11 mouse cellular contexts compared by ENCODE assay signal in genomic region chrX:74067891-74068290, GRCm38 (mm10). TPM values are rescaled to one million over a fixed set of nuclear protein-coding genes. Genes with fewer than 3 reads are reported as not detected.
DNase-seq lines count a peak whose midpoint lies in the region; TF ChIP-seq lines count a peak whose summit lies in the region.
"Had no signal": no experiment of that assay in that cellular context is flagged by ENCODE, and none has a peak within 500 bp of the region (broad histone marks: within the 10 kb centered on the region; RNA-seq: fewer than 3 reads in every experiment).

No protein-coding gene starts in this region.

- DNase-seq in lung, adult 18-20 months, result peak; percentile 12 to 13
- DNase-seq in lung, adult 2 months, result no peak
- DNase-seq in cerebellum, adult 18-20 months, result peak; percentile 60 to 61
- peak; percentile 91 for DNase-seq in gastrocnemius, adult 2 months
- peak; percentile 31 for DNase-seq in left cerebral cortex, postnatal 4 days
- no peak for DNase-seq in retina, postnatal 1 day
- DNase-seq in spleen, postnatal 4 days (ENCODE audit: low spot score in 2 of 2), result no peak

- 58% methylated on average over 9 of the region's 9 CpGs for WGBS in lung, adult 2 months

- intact Hi-C loops in gastrocnemius, adult 2 months (cut with DNase I), result loop anchor here (2.0 kb wide), 1 partner anchor 15 kb away; no protein-coding TSS in a partner anchor
- intact Hi-C loops in left cerebral cortex, postnatal 4 days (cut with DNase I), result no loop called here

- no peak for TF ChIP-seq POLR2A in lung, adult 2 months (IDR thresholded peaks at IDR 0.05; ENCODE audit: borderline replicate concordance, extremely low read depth, low read depth, low read length)

- TF ChIP-seq CTCF in lung, adult 2 months (IDR thresholded peaks at IDR 0.05; ENCODE audit: insufficient read depth, low read length), result no peak
- no peak for TF ChIP-seq CTCF in gastrocnemius, adult 2 months (IDR thresholded peaks at IDR 0.05)

- H3K4me1 ChIP-seq in lung, adult 2 months (ENCODE audit: control insufficient read depth, insufficient read depth, low read length), result no peaks in the 10 kb centered on the region

- no peak overlapping the region for H3K4me3 ChIP-seq in lung, adult 2 months (replicated peaks; ENCODE audit: extremely low read depth, low read depth, low read length)
- H3K4me3 ChIP-seq in gastrocnemius, adult 2 months, result no peak overlapping the region

- H3K27ac ChIP-seq in gastrocnemius, adult 2 months, result peak overlapping the region; percentile 82

RNA-seq across cellular contexts. Expression of gene Irak1, which starts 44.2 kb away (rescaled TPM):
- 152 and 177 TPM in 2 replicates for polyA plus RNA-seq in lung, adult 2 months (2012; rRNA removed)
- total RNA-seq in gastrocnemius, adult 2 months (2021), result 10 to 100 TPM; 35.1 to 40.5 TPM
- 10 to 100 TPM; 45.2 to 50.7 TPM for total RNA-seq in left cerebral cortex, postnatal 4 days (2021)

RNA-seq across cellular contexts. Expression of gene Opn1mw, which starts 59.4 kb away (rescaled TPM):
- polyA plus RNA-seq in lung, adult 2 months (2012; rRNA removed), result not detected in 2 replicates
- total RNA-seq in gastrocnemius, adult 2 months (2021), result not detected
- not detected for total RNA-seq in left cerebral cortex, postnatal 4 days (2021)
- total RNA-seq: gastrocnemius, postnatal 4 days; layer of hippocampus, postnatal 14 days had no signal
- polyA plus RNA-seq: liver, embryonic 16.5 days; stomach, embryonic 16.5 days had no signal

Comparison
In these comparisons a context has a peak if more than half of its experiments do, and no peak if none do; other contexts are left out.
1. DNase-seq: peak in lung, adult 18-20 months (2 of 2), cerebellum, adult 18-20 months (2 of 2), gastrocnemius, adult 2 months (single experiment) and left cerebral cortex, postnatal 4 days (single experiment); none in lung, adult 2 months (single experiment), retina, postnatal 1 day (single experiment) and spleen, postnatal 4 days (0 of 2).